Mouse (Mus musculus) embryonic fibroblast, embryonic 13.5 days (primary cell): ENCODE measurements around the gene Piwil1.

Experiments
- CTCF ChIP-seq: IDR thresholded peaks from 2 replicates; pipeline ENCODE4 v1.5.1; 2011; ENCODE audit warnings: mild to moderate bottlenecking, control low read depth, low read length, moderate library complexity, borderline replicate concordance; ENCODE audit not compliant: insufficient read depth
- POLR2A ChIP-seq: IDR thresholded peaks from 2 replicates; pipeline ENCODE4 v1.6.1; 2011; ENCODE audit warnings: low read depth, mild to moderate bottlenecking, control low read depth, low read length, moderate library complexity

DNA sequence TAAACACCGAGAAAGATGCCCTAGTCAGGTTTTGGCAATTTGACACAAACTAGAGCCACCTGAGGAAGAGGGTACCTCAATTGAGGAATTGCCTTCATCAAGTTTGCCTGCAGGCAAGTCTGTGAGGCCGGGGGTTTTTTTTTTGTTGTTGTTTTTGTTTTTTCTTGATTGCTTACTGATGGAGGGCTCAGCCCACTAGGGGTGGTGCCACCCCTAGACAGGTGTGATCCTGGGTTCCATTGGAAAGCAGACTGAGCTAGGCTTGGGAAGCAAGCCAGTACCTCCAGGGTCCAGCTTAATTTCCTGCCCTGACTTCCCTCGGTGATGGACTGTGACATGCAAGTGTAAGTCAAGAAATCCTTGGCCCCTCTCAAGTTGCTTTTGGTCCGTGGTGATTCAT lies at the start of gene Piwil1:
- TF ChIP-seq CTCF (no peak), POLR2A (no peak)
